Mouse (Mus musculus): Measurements from ENCODE around the gene Dynlt1f.
"Not testable (repeated sequence)": the region's sequence is repeated elsewhere in the genome, so short reads cannot be mapped to it uniquely, and the experiment has no call there.

DNA sequence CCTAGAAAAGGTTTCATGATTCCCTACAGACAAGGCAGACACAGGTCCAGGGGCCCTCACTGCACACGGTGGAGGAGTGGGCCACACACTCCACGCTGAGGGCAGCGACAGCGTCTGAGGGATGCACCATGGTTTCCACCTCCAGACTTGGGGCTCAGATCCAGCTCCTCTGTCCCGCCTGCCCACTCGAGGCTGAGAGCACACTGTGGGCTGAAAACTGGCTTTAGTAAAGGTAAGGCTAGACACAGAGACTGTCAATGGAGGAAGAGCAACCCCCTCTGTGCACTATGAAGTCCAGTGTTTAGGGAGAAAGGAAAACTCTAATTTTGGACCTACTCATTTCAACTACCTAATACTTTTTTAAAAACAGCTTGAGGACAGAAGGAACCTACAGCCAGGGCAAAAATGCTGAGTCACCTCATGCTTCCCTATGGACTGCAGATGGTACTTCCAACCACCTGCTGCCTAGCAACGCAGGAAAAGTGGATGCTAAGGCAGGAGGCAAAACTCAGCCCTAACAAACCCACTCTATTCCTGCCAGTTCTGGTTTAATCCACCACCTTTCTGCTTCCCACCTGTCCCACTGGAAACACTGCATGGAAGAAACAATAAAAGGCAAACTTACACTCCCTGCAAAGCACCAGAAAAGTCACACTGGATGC, 4.7 kb downstream of the Dynlt1f start:
- not testable (repeated sequence) for TF ChIP-seq POLR2A (IDR thresholded peaks at IDR 0.05; ENCODE audit: control insufficient read depth, extremely low read depth, insufficient read depth, low read length, poor library complexity); CTCF (IDR thresholded peaks at IDR 0.05; ENCODE audit: borderline replicate concordance, control insufficient read depth, extremely low read depth, insufficient read depth, low read length, poor library complexity)

All from thymus, adult 2 months (tissue).